In the genomic region with DNA sequence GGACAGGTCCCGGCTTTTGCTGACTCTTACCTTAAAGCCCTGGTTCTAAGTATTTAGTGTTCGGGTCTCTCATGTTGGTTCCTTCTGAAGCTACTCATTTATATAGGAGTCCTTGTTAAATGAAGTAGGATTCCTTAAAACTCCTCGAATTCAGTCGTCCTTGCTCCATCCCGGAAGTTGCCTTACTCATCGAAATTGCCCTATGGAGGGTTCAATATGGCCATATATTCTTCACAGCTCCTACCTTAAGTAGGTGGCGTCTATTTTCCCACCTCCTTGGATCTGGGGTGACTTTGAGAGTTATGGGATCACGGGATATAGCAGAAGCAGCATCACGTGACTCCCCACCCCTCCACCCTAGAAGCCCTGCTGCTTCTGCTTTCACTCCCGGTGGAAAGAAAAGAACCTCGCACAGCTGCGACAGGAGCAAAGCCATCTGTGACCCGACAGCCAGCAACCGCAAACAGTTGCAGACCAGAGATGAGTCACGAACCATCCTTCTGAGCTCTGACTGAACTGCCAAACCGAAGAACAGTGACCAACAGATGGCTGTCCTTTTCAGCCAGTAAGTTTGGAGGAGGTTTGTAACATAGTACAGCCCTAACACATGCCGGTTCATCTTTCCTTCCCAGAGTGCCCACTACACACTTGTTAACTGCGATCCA, we compare ENCODE assay signal across 8 mouse cellular contexts. TPM values are rescaled to one million over a fixed set of nuclear protein-coding genes. Genes with fewer than 3 reads are reported as not detected.
A peak's percentile ranks its signal among the peaks of the same experiment; 100 is the strongest.
DNase-seq lines count a peak whose midpoint lies in the region; ATAC-seq and TF ChIP-seq lines count a peak whose summit lies in the region.

No protein-coding gene starts in this region.

- H3K79me2 ChIP-seq in liver, adult 2 months (ENCODE audit: control insufficient read depth, insufficient read depth, low read length), result no peaks in the 10 kb centered on the region

- H3K4me3 ChIP-seq in forebrain, embryonic 13.5 days, result no peak overlapping the region
- H3K4me3 ChIP-seq in forebrain, embryonic 15.5 days, result no peak overlapping the region
- no peak overlapping the region for H3K4me3 ChIP-seq in heart, embryonic 12.5 days
- H3K4me3 ChIP-seq in kidney, embryonic 15.5 days (replicated peaks), result peak overlapping the region; percentile 12
- H3K4me3 ChIP-seq in liver, adult 2 months (ENCODE audit: insufficient read depth, low read depth, low read length), result peak overlapping the region; percentile 37; the same call in 1 of the 2 replicates

- TF ChIP-seq POLR2A in liver, adult 2 months (IDR thresholded peaks at IDR 0.05; ENCODE audit: extremely low read depth, insufficient read depth, low read length), result no peak

- no peak overlapping the region for H3K9ac ChIP-seq in forebrain, embryonic 13.5 days
- no peak overlapping the region for H3K9ac ChIP-seq in forebrain, embryonic 15.5 days (replicated peaks)
- H3K9ac ChIP-seq in heart, embryonic 12.5 days, result no peak overlapping the region; the same call in 1 of the 2 replicates
- no peak overlapping the region for H3K9ac ChIP-seq in kidney, embryonic 15.5 days
- H3K9ac ChIP-seq in liver, adult 2 months (ENCODE audit: low read depth, low read length), result no peak overlapping the region

- peak; percentile 63 for DNase-seq in c-Kit-positive CD71-negative TER-119-negative erythroid progenitor cells, embryonic 14.5 days (ENCODE audit: low read depth)
- no peak for DNase-seq in liver, adult 2 months (ENCODE audit: extremely low read depth, low read depth, low spot score)
- peak; percentile 66 to 82 for DNase-seq in monocyte, adult 2 months (ENCODE audit: low read depth in 1 of 2, low spot score in 2 of 2)
- peak; percentile 66 for DNase-seq in thymus, postnatal 0 days (ENCODE audit: low spot score)

- no peaks in the 10 kb centered on the region for H3K9me3 ChIP-seq in forebrain, embryonic 13.5 days (replicated peaks)
- H3K9me3 ChIP-seq in forebrain, embryonic 15.5 days, result no peaks in the 10 kb centered on the region
- no peaks in the 10 kb centered on the region for H3K9me3 ChIP-seq in heart, embryonic 12.5 days (replicated peaks)
- no peaks in the 10 kb centered on the region for H3K9me3 ChIP-seq in kidney, embryonic 15.5 days (replicated peaks)

- 62% methylated on average over 18 of the region's 18 CpGs for WGBS in forebrain, embryonic 13.5 days
- 70% methylated on average over 18 of the region's 18 CpGs for WGBS in forebrain, embryonic 15.5 days
- 48% methylated on average over 18 of the region's 18 CpGs for WGBS in heart, embryonic 12.5 days
- WGBS in kidney, embryonic 15.5 days, result 42% methylated on average over 18 of the region's 18 CpGs
- 65% methylated on average over 18 of the region's 18 CpGs for WGBS in liver, adult 2 months

- H3K27ac ChIP-seq in forebrain, embryonic 13.5 days, result no peak overlapping the region
- H3K27ac ChIP-seq in forebrain, embryonic 15.5 days (replicated peaks), result no peak overlapping the region
- H3K27ac ChIP-seq in heart, embryonic 12.5 days (ENCODE audit: poor library complexity, severe bottlenecking), result no peak overlapping the region
- no peak overlapping the region for H3K27ac ChIP-seq in kidney, embryonic 15.5 days
- H3K27ac ChIP-seq in liver, adult 2 months (replicated peaks; ENCODE audit: insufficient read depth, low read depth, low read length), result no peak overlapping the region

- ATAC-seq in forebrain, embryonic 13.5 days, result peak; percentile 51; the same call in 1 of the 2 replicates
- ATAC-seq in forebrain, embryonic 15.5 days (replicated peaks), result no peak
- no peak for ATAC-seq in heart, embryonic 12.5 days (ENCODE audit: insufficient number of reproducible peaks, low FRiP score)
- peak; percentile 68 for ATAC-seq in kidney, embryonic 15.5 days (replicated peaks; ENCODE audit: low FRiP score)

- no peaks in the 10 kb centered on the region for H3K4me1 ChIP-seq in forebrain, embryonic 13.5 days
- H3K4me1 ChIP-seq in forebrain, embryonic 15.5 days, result 0 out of 2 replicates have a peak, but pooled peaks cover 2% of the 10 kb centered on the region
- H3K4me1 ChIP-seq in heart, embryonic 12.5 days (replicated peaks), result no peaks in the 10 kb centered on the region; the same call in 1 of the 2 replicates
- H3K4me1 ChIP-seq in kidney, embryonic 15.5 days, result peaks cover 11% of the 10 kb centered on the region; the same call in 1 of the 2 replicates
- no peaks in the 10 kb centered on the region for H3K4me1 ChIP-seq in liver, adult 2 months (ENCODE audit: control insufficient read depth, insufficient read depth, low read length)

- TF ChIP-seq CTCF in liver, adult 2 months (IDR thresholded peaks at IDR 0.05; ENCODE audit: low read depth, low read length), result no peak

- H3K36me3 ChIP-seq in forebrain, embryonic 13.5 days (ENCODE audit: poor library complexity, severe bottlenecking), result no peaks in the 10 kb centered on the region
- H3K36me3 ChIP-seq in forebrain, embryonic 15.5 days, result no peaks in the 10 kb centered on the region
- H3K36me3 ChIP-seq in heart, embryonic 12.5 days, result no peaks in the 10 kb centered on the region
- H3K36me3 ChIP-seq in kidney, embryonic 15.5 days, result no peaks in the 10 kb centered on the region
- no peaks in the 10 kb centered on the region for H3K36me3 ChIP-seq in liver, adult 2 months (ENCODE audit: control insufficient read depth, insufficient read depth, low read length)

- no peaks in the 10 kb centered on the region for H3K27me3 ChIP-seq in forebrain, embryonic 13.5 days
- H3K27me3 ChIP-seq in forebrain, embryonic 15.5 days, result no peaks in the 10 kb centered on the region
- no peaks in the 10 kb centered on the region for H3K27me3 ChIP-seq in heart, embryonic 12.5 days (replicated peaks)
- no peaks in the 10 kb centered on the region for H3K27me3 ChIP-seq in kidney, embryonic 15.5 days
- H3K27me3 ChIP-seq in liver, adult 2 months (ENCODE audit: control insufficient read depth, insufficient read depth, low read length), result no peaks in the 10 kb centered on the region

- no peak overlapping the region for H3K4me2 ChIP-seq in forebrain, embryonic 13.5 days
- no peak overlapping the region for H3K4me2 ChIP-seq in forebrain, embryonic 15.5 days (replicated peaks)
- H3K4me2 ChIP-seq in heart, embryonic 12.5 days, result peak overlapping the region; percentile 49
- H3K4me2 ChIP-seq in kidney, embryonic 15.5 days, result peak overlapping the region; percentile 46

RNA-seq across cellular contexts. Expression of gene Gm47996, which starts 40.7 kb away (rescaled TPM):
- polyA plus RNA-seq in forebrain, embryonic 13.5 days (2015; fragmentation: Nextera tagmentation; extraction: Ambion mirVana), result not detected in 2 replicates
- not detected in 2 replicates for polyA plus RNA-seq in forebrain, embryonic 15.5 days (2015; fragmentation: Nextera tagmentation; extraction: Ambion mirVana)
- 0.32 TPM in 1 of 2 replicates, not detected in the other for polyA plus RNA-seq in heart, embryonic 12.5 days (2016; fragmentation: Nextera tagmentation; extraction: Ambion mirVana)
- polyA plus RNA-seq in kidney, embryonic 15.5 days (2015; fragmentation: Nextera tagmentation; extraction: Ambion mirVana), result 0.19 and 0.71 TPM in 2 replicates
- not detected in 2 replicates for total RNA-seq in liver, adult 2 months (2014; rRNA removed)
- polyA plus RNA-seq in liver, adult 2 months (2012; rRNA removed), result not detected in 2 replicates
- not detected in 2 replicates for polyA plus RNA-seq in thymus, postnatal 0 days (2015; fragmentation: Nextera tagmentation; extraction: Ambion mirVana)

RNA-seq across cellular contexts. Expression of gene 3110040M04Rik, which starts 46.7 kb away (rescaled TPM):
- polyA plus RNA-seq in forebrain, embryonic 13.5 days (2015; fragmentation: Nextera tagmentation; extraction: Ambion mirVana), result not detected in 2 replicates
- not detected in 2 replicates for polyA plus RNA-seq in forebrain, embryonic 15.5 days (2015; fragmentation: Nextera tagmentation; extraction: Ambion mirVana)
- polyA plus RNA-seq in heart, embryonic 12.5 days (2016; fragmentation: Nextera tagmentation; extraction: Ambion mirVana), result 0.36 and 0.55 TPM in 2 replicates
- 0.42 and 0.55 TPM in 2 replicates for polyA plus RNA-seq in kidney, embryonic 15.5 days (2015; fragmentation: Nextera tagmentation; extraction: Ambion mirVana)
- total RNA-seq in liver, adult 2 months (2014; rRNA removed), result not detected in 2 replicates
- polyA plus RNA-seq in liver, adult 2 months (2012; rRNA removed), result not detected in 2 replicates
- polyA plus RNA-seq in thymus, postnatal 0 days (2015; fragmentation: Nextera tagmentation; extraction: Ambion mirVana), result not detected in 2 replicates

RNA-seq across cellular contexts. Expression of gene Gm47995, which starts 52.4 kb away (rescaled TPM):
- not detected in 2 replicates for polyA plus RNA-seq in forebrain, embryonic 13.5 days (2015; fragmentation: Nextera tagmentation; extraction: Ambion mirVana)
- not detected in 2 replicates for polyA plus RNA-seq in forebrain, embryonic 15.5 days (2015; fragmentation: Nextera tagmentation; extraction: Ambion mirVana)
- polyA plus RNA-seq in heart, embryonic 12.5 days (2016; fragmentation: Nextera tagmentation; extraction: Ambion mirVana), result 0.45 and 0.49 TPM in 2 replicates
- 0.25 and 0.51 TPM in 2 replicates for polyA plus RNA-seq in kidney, embryonic 15.5 days (2015; fragmentation: Nextera tagmentation; extraction: Ambion mirVana)
- not detected in 2 replicates for total RNA-seq in liver, adult 2 months (2014; rRNA removed)
- polyA plus RNA-seq in liver, adult 2 months (2012; rRNA removed), result not detected in 2 replicates
- polyA plus RNA-seq in thymus, postnatal 0 days (2015; fragmentation: Nextera tagmentation; extraction: Ambion mirVana), result not detected in 2 replicates

RNA-seq across cellular contexts. Expression of gene Gm8947, which starts 58.5 kb away (rescaled TPM):
- not detected in 2 replicates for polyA plus RNA-seq in forebrain, embryonic 13.5 days (2015; fragmentation: Nextera tagmentation; extraction: Ambion mirVana)
- polyA plus RNA-seq in forebrain, embryonic 15.5 days (2015; fragmentation: Nextera tagmentation; extraction: Ambion mirVana), result not detected in 2 replicates
- polyA plus RNA-seq in heart, embryonic 12.5 days (2016; fragmentation: Nextera tagmentation; extraction: Ambion mirVana), result 0.28 and 0.89 TPM in 2 replicates
- polyA plus RNA-seq in kidney, embryonic 15.5 days (2015; fragmentation: Nextera tagmentation; extraction: Ambion mirVana), result 0.26 and 0.46 TPM in 2 replicates
- not detected in 2 replicates for total RNA-seq in liver, adult 2 months (2014; rRNA removed)
- polyA plus RNA-seq in liver, adult 2 months (2012; rRNA removed), result not detected in 2 replicates
- not detected in 2 replicates for polyA plus RNA-seq in thymus, postnatal 0 days (2015; fragmentation: Nextera tagmentation; extraction: Ambion mirVana)

Comparison
In these comparisons a context has a peak if more than half of its experiments do, and no peak if none do; other contexts are left out.
1. ATAC-seq: peak in forebrain, embryonic 13.5 days (single experiment) and kidney, embryonic 15.5 days (single experiment); none in forebrain, embryonic 15.5 days (single experiment) and heart, embryonic 12.5 days (single experiment).
2. H3K4me2 ChIP-seq: peak in heart, embryonic 12.5 days (single experiment) and kidney, embryonic 15.5 days (single experiment); none in forebrain, embryonic 13.5 days (single experiment) and forebrain, embryonic 15.5 days (single experiment).
3. H3K4me3 ChIP-seq: peak in kidney, embryonic 15.5 days (single experiment) and liver, adult 2 months (single experiment); none in forebrain, embryonic 13.5 days (single experiment), forebrain, embryonic 15.5 days (single experiment) and heart, embryonic 12.5 days (single experiment).